Mouse (Mus musculus) kidney, adult 9 months (tissue): Measurements from ENCODE around the gene Smagp.

Experiments used
- DNase-seq: peaks from one replicate; pipeline ENCODE4 v3.0.0; 2022

The Smagp gene

DNA sequence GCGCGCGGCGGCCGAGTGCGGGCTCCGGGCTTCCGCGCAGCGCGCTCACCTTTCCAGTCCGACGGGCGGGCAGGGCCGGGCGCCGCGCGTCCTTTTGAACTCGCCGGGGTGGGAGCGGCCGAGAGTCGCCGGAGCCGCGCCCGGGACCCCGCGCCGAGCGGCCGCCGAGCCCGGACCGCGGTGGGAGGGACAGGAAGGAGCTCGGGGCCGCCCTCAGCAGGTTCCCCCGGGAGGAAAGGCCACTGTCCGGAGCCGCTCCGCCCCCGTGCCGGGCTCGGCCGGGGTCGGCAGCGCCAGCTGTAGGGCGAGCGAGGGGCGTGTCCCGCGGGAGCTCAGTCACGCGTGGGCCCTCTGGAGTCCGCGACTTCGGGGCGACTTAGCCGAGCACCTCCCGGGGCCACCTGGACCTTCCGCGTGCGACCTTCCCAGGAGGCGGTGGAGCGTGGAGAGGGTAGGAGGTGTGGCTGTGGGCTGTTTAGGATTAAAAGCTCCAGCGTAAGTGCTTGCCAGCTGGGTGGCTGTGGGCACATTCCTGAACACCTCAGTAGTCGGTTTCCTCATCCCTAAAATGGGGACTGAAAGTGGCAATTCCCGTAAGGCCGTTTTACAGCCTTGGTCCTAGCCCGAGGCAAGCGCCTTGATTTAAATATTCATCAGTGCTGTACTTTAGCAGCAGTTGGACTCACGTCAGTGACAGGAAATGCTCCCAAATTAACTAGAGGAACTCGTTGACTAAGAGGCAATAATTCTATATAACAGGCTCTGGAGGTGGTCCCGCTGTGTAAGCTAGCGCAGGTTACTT lies at the start of gene Smagp:
Gene Smagp (minus strand): TSS at position 241 of the 802 bp plus-strand sequence.
- DNase-seq: peak; percentile 90

DNA sequence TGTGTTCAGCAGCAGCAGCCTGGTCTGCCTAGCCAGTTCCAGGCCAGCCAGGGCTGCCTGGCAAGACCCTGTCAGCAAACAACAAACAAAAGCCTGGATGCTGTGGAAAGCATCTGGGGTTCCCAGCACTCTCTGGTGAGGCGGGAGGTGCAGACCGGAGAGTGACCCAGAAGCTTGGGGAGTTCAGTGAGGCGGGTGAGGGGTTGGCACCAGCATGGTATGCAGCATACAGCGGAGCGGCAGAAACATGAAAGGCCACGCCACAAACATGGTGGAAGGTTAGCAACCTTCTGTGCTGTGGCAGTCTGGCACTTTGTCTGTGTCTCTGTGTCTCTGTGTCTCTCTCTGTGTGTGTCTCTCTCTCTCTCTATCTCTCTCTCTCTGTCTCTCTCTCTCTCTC lies 49.7 kb upstream of the Smagp start:
- DNase-seq: no peak

- DNase-seq: no peak
These were observed 49.1 kb upstream of the Smagp start for GRCm38 (mm10) chr15:100685849-100686248.

DNA sequence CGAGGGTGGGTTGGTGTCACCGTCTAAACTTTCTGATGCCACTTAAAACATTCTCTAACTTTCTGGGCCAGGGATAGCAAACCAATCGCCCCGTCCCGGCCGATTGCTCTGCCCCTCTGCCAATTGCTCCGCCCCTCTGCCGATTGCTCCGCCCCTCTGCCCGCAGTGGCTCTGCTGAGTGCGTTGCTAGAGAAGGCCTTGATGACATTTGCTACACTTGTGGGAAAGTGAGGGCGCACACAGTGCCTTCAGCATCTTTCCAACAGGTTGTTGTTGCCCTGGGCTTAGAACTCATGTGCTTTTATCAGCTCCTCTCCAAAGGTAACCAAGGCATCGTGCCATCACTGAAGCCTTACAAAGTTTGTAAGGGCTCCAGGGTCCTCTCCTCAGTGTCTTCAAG lies 48.5 kb upstream of the Smagp start:
- DNase-seq: no peak

- DNase-seq: no peak
These were observed 47.7 kb upstream of the Smagp start for GRCm38 (mm10) chr15:100684450-100684849.

GRCm38 (mm10) chr15:100683041-100683440 lies 46.3 kb upstream of the Smagp start:
- DNase-seq: peak; percentile 91

DNA sequence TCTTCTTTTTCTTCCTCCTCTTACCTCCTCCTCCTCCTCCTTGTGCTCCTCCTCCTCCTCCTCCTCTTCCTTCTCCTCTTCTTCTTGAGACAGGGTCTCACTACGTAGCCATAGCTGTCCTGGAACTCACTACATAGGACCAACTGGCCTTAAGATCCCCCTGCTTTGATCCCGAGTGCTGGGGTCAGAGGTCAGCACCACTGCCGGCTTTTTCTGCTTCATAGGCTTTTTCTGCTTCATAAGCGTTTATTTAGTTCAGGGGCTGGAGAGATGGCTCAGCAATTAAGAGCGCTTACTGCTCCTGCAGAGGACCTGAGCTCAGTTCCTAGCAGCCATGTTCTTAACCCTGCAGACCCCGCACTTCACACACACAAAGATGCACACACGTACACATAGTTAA lies 45.0 kb upstream of the Smagp start:
- DNase-seq: peak; percentile 75

DNA sequence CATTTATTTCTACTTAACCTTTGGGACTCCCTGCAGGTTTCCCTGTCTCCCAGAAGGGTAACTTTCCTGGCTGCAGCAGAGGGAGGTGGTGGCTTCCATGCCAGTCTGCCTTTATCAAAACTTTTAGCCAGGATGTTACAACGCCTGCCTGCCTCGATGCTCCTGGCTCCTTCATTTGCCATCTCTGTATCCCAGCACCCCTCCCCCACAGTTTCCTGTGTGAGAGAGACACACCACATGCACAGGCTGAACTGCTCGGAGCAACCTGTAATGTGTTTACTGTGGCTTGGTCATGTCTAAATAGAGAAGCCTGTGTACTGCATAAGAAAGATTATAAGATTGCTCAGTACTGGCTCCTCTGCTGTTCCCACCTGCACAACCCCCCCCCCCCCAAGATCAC lies 43.6 kb upstream of the Smagp start:
- peak; percentile 41 for DNase-seq

DNA sequence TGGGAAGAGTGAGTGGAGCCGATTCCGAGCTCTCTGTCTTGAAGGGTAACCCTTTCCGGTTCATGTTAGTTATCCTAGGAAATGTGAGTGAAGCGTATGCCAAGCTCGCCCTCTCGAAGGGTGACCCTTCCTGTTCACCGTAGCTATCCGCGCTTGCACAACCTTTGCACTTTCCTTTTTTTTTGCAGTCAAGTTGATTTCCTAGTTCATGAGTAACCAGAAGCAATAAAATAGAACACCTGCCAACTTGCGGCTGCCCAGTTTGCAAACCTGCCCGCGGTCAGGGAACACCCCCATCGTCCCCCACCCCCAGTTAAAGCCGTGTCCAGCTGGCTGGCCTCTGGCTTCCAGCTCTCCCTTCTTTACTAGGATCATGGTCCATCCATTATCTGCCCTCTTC lies 42.3 kb upstream of the Smagp start:
- peak; percentile 93 for DNase-seq

DNA sequence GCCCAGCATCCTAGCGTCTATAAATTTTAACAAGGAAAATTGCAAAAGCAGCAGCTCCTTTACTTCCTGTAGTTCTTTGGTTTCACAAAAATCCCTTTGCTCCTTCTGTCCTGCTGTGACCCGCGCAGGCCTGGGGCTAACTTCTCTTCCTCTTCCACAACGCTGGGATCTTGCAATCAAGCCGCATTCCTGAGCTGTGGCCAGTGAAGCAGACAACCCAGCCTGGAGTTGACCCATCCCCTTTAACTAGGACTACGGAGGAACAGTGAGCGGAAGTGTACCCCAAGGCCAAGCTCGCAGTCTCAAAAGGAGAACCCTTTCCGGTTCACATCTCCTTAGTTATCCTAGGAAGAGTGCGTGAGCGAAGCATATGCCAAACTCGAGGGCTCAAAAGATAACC lies 41.8 kb upstream of the Smagp start:
- peak; percentile 91 for DNase-seq

DNA sequence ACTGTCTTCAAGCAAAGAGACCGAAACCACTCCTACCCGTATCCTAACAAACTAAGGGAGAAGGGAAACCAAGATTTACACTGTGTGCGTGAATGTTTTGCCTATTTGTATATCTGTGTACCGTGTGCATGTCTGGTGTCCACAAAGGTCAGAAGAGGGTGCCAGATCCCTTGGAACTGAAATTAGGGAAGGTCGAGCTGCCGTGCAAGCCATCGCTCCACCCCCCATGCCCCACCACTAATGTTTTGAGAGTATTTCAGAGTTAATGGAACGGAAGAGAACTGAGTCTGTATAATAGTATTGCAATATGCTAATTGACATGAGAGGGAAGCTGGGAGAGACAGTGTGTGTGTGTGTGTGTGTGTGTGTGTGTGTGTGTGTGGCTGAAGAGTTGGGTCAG lies 40.9 kb upstream of the Smagp start:
- no peak for DNase-seq

- no peak for DNase-seq
These were observed 39.8 kb upstream of the Smagp start for GRCm38 (mm10) chr15:100676521-100676920.

- no peak for DNase-seq
These were observed 38.7 kb upstream of the Smagp start for GRCm38 (mm10) chr15:100675486-100675885.

- DNase-seq: no peak
These were observed 37.8 kb upstream of the Smagp start for GRCm38 (mm10) chr15:100674566-100674965.

DNA sequence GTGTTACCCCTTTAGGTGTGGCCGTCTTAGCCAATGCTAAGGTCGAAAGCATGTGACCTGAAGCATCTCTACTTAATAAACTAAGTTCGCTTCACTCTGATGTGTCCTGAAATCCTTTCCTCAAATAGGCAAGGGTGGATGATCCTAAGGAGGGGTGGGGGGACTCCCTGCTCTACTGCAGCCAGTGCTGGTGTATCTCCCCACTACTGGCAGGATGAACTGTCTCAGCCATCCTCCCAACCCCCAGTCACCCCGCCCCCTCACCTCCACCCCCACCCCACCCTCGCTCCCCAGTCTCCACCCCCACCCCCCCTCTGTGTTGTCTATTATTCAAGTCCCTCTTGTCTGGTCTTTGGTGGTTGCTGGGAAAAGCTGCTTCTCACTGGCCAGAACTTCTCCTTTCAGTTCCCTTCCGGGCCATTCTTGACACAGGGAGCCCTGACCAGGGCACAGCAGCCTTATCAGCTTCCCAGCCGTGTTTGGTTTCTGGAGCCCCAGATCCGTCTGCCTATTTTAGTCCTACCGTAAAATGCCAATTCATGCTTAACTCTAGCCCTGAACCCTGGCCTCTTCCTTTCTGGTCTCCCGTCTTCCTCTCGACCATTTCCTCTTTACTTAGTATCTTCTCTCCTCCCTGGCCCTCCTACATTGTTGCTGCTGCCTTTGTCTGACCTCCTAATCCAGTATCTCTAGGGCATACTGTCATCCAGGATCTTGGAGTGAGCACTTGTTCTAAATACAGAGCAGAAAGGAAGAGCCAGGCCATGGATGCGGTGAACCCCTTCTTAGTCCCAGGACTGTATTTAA lies 37.0 kb upstream of the Smagp start:
- DNase-seq: no peak

GRCm38 (mm10) chr15:100670833-100671232 lies 34.1 kb upstream of the Smagp start:
- DNase-seq: no peak

GRCm38 (mm10) chr15:100670004-100670403 lies 33.3 kb upstream of the Smagp start:
- DNase-seq: no peak

DNA sequence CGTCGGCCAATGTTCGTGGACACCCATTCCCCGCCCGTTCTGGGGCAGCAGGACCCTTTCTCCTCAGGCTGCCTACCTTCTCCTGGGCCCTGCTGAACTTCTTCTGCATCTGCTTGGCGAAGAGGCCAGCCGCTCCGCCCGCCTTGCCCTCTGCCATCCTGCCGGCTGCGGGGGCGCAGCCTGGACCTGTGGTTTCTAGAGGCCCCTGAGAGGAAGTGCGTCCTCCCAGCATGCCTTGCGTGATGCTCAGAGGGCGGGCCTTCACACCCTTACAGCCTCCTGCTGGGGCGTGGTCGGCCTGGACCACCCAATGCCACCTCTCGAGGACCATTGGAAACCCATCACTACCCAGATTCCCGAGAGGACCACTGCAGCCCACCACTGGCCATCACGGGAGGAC lies 32.6 kb upstream of the Smagp start, which contains the start of gene Bin2:
Gene Bin2 (minus strand): TSS at position 217 of the 400 bp plus-strand sequence.
- DNase-seq: peak; percentile 28

- no peak for DNase-seq
These were observed 31.3 kb upstream of the Smagp start for GRCm38 (mm10) chr15:100667871-100668545.

DNA sequence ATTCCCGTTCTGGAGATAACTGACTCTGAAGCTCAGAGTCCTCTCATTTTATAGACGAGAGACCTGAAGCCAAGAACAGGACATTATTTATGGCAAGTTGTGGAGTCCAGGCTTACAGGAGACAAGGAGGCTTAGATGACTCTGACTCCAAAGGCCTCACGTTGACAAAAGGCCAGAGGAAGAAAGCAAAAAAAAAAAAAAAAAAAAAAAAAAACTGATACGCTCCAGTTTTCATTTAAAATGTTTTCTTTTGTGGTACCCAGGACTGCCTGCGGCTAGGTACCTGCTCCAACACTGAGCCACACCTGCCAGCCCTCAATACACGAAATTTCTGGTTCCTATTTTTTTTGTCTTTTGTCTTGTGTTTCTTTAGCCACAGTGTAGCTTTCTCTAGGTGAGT lies 30.7 kb upstream of the Smagp start:
- no peak for DNase-seq

- DNase-seq: no peak
These were observed 30.1 kb upstream of the Smagp start for GRCm38 (mm10) chr15:100666851-100667250.

DNA sequence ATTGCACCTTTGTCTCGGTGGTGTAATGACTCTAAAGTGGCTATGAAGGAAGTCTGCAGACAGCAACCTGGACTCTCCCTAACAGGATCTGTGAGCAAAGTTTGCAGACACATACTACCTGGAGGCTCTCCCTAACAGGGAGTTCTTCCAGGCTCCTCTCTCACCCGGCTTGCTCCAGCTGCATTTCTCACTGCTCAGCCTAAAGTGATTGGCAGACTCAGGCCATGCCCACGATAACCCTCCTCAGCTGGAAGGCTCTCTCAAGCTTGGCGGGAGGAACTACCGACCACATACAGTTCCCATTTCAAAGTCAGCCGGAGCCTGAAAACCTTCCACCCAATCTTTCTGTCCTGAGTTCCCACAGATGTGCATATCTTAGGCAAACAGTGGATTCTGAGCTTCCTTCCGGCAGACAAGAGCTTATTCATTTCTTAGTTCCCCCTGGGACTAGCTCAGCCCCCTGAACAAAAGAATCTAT lies 29.5 kb upstream of the Smagp start:
- no peak for DNase-seq
